Mouse (Mus musculus) left cerebral cortex, adult 2 months (tissue): ENCODE measurements at regions not wholly inside any gene's neighbourhood (a gene's known extent, or its start where the extent isn't known, plus 50 kb on each side); places are given as distances from the start of the nearest gene placed in this dataset.
A peak's percentile ranks its signal among the peaks of the same experiment; 100 is the strongest.

Source experiments
- DNase-seq, 2 experiments: peaks; one replicate each; pipeline ENCODE4 v3.0.0; 2021 to 2022; ENCODE audit warnings: low spot score in 2 of 2, mixed read lengths in 1 of 2; ENCODE audit errors: extremely low spot score in 1 of 2
- H3K27ac ChIP-seq: fragments of 200-600 bp; 2 replicates; pipeline ENCODE4 v1.8.1; 2022
- H3K4me3 ChIP-seq: fragments of 200-600 bp; 2 replicates; pipeline ENCODE4 v1.8.1; 2022
- CTCF ChIP-seq: fragments of 200-600 bp; IDR thresholded peaks from 2 replicates; pipeline ENCODE4 v1.8.1; 2022; ENCODE audit warnings: antibody characterized with exemption, mild to moderate bottlenecking, moderate library complexity
- intact Hi-C: fragments of 180-260 bp; cut with DNase I; formaldehyde crosslinking; loops from one replicate; pipeline ENCODE4 v1.15.1; 2025

DNA sequence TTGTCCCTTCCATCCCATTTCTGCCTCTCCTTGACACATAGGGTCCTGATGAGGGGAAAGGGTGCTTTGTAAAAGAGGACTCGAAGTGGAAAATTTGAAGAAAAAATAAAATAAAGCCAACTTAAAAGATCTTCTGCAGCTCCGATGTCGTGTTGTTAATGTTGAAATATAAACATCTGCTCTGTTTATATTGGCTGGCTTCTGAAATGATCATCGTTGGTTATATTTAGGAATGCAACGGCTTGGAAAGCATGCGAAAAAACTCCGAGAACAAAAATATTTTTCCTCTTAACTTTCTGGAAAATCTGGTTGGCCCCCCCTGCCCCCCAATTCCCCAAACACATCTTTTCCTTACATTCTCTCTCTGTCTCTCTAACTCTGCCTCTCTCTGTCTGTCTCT, 68.3 kb upstream of the Picalm start:
- intact Hi-C loops = no loop called here
- Histone ChIP-seq H3K27ac (peak overlapping the region; percentile 76; the same call in 1 of the 2 replicates), H3K4me3 (no peak overlapping the region)
- no peak for DNase-seq
- TF ChIP-seq CTCF = no peak

DNA sequence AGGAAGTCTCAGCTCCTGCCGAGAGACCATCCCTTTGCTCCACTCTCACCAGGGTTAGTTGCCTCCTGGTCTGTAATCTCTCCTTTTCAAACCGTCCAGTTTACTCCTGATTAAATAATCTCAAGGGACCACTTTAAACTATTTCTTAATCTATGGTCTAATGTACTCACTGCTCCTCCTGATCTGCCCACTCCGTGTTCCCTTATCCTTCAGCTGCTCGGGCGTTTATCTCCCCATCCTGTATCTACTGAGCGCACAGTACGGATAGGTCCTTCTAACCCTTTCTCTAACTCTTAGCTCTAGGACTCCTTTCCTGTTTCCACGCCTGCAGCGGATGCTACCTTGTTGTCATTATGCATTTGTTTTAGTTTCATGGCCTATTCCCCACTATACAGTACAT, 67.1 kb upstream of the Picalm start:
- TF ChIP-seq CTCF = no peak
- Histone ChIP-seq H3K27ac (no peak overlapping the region), H3K4me3 (no peak overlapping the region)
- intact Hi-C loops = no loop called here
- no peak for DNase-seq

DNA sequence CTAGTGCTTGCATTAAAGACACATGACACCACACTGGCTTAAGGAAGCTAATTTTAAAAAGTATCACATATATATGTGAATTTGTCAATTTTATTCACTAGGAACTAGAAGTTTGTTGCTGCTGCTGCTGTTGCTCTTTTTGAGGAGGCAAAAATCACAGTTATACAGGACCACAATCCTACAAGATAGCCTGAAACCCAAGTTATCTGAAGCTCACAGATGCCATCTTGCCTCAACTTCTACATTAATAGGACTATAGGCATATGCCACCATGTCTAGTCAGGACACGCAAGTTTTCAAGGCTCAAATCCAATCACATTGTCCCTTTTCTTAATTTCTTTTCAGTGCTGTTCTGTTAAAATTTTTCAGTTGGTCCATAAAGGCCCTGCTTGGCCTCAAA, 65.8 kb upstream of the Picalm start:
- Histone ChIP-seq H3K4me3 (no peak overlapping the region), H3K27ac (no peak overlapping the region)
- TF ChIP-seq CTCF = no peak
- no peak for DNase-seq
- intact Hi-C loops = no loop called here

DNA sequence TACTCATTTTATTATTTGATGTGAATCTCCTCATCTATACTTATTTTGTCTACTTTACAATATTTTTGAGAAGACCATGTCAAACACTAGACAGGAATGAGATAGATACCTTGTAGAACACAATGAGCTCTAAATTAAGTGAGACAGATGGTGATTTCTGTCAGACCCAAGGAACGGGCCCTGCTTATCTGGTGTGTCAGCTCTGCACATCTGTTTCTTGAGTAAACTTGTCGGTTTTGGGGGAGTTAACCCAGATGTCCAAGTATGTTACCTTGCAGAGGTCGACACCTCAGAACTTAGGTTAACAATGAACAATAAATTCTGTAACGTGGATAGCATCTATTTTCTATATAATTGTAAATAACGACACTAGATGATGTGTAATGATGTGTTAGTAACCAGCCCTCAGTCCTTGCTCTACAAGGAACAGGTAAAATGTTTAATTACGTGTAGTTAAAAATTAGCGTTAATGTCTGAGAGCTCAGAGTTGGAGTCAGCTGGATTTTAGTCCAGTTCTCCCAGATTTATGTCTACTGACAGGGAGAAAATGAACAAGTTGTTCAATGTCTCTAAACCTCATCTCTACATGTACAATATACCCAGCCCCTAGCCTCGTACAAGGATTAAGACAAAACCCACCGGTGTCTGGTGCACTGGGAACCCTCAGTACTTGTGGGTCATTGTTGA, 64.6 kb upstream of the Picalm start:
- H3K4me3 ChIP-seq = no peak overlapping the region
- TF ChIP-seq CTCF = no peak
- intact Hi-C loops = no loop called here
- H3K27ac ChIP-seq = no peak overlapping the region
- no peak for DNase-seq

DNA sequence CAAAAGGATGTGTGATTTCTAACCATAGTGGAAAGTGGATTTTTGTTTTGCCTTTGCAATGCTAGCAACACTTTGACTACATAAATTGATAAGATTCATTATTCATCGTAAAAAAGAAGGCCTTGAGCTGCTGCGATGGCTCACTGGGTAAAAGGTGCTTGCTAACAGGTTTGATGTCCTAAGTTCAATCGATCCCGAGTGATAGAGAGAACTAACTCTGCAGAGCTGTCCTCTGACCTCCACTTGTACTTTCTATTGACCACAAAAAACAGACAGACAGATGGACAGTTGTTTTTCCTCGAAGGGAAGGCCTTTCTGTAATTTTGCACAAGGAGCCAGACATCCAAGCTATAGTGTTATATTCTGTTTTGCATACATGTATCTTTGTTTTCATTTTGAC, 63.7 kb upstream of the Picalm start:
- H3K27ac ChIP-seq = no peak overlapping the region
- DNase-seq = no peak
- intact Hi-C loops = no loop called here
- H3K4me3 ChIP-seq = no peak overlapping the region
- TF ChIP-seq CTCF = no peak

DNA sequence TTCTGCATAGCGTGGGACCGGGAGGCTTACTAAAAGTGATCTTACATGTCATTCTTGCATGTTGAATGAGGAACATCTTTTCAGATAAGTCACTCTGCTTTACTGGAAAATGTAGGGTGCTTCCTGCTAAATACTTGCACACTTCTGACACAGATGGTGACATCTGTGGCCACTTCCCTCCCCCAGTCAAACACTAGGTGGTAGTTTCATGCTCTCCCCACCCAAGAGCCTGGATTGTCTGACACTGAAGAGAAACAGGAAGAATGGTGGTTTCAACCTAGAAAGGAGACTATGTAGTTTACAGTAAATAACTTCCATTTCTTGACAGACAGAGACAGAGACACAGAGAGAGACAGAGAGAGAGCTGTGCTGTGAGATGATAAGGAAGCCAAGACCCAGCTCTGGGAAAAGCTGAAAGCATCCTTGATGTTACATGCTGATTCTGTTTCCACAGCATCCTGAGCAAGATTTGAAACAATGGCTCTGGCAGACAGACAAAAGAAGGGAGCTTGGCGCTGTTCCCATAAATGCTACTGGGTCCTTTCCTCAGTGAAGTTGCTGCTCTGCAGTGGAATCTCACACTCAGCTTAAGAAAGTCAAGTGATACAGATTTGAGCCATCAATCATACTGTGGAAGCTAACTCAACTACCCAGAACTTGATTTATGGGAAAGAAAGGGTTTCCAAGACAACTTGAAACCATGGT, 61.9 kb upstream of the Picalm start:
- H3K4me3 ChIP-seq = no peak overlapping the region
- intact Hi-C loops = no loop called here
- no peak overlapping the region for H3K27ac ChIP-seq
- no peak for DNase-seq
- TF ChIP-seq CTCF = no peak

DNA sequence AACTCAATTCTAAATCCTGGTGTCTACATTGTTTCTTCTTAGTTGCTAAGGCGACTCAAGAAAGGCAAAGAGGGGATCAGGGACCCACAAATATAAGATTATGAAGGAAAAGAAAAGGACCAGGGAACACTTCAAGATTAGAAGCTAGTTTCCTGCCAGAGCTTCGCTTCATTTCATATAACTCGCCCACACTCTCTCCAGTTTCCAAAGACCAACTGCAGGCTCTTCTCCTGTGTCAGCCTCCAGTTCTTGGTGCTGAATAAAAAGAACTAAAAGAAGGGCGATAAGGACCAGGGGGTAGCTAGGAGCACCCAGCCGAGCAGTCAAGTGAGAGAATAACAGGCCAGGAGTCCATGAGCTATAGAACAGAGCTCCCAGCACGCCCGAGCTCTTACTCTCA, 59.7 kb upstream of the Picalm start:
- DNase-seq = no peak
- H3K4me3 ChIP-seq = no peak overlapping the region
- no peak for TF ChIP-seq CTCF
- intact Hi-C loops = no loop called here
- peak overlapping the region; percentile 66 for H3K27ac ChIP-seq

DNA sequence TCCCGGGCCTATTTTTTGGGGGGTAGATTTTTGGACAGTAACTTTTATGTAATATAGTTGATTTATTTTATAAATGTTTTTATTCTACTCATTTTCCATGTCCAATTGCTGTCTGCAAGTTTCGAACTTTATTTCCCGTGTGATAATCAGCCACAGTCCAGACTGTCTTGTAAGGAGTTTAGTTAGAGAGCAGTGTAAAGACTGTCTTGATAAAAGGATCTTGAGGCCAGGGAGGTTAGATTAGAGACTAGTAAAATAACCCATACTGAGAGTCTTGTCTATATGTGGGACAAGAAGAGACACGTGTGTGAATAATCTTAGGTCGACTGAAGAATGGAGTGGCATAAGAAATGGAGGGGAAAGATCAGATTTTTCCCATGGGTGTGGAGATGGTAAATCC, 56.1 kb upstream of the Picalm start:
- TF ChIP-seq CTCF = no peak
- intact Hi-C loops = no loop called here
- H3K27ac ChIP-seq = no peak overlapping the region

DNA sequence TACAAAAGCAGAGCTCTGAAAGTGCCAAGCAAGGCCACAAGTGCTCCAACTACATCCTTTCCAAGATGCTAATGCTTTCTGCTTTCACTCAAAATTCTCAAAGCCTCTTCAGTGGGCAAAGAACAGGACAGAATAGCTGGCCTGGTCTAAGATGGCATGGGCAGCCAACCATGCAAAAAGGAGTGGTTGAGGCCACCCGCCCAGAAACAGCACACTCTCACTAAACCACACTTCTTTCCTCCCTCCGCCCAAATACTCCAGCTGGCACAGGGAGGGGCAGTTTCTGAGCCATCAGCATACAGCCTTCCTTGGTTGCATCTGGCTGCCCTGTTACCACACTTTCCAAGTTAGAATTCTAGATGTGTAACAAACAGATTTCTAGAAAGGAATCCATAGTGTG, 55.4 kb upstream of the Picalm start:
- DNase-seq = no peak
- no peak for TF ChIP-seq CTCF

More for the DNA sequence above, 56.1 kb upstream of the Picalm start:
- no peak for DNase-seq
- H3K4me3 ChIP-seq = no peak overlapping the region

DNA sequence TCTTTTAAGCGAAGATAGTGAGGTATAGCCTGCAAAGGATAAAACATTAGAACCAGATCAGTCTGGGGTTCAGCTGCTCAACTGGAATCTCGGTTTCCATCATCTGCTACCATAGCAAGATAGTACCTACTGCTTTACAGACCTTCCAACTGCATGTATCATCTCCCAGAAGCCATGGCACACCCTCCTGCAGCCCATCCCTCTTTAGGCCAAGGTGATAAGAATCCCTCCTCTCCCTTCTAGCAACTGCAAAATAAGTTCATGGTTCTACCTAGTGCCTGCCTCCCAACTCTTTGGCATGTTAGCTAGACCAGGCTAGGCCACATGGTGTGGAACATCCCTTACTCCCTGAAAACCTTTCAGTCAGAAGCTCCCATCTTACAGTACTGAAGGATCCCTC, 52.4 kb upstream of the Picalm start:
- no peak overlapping the region for H3K27ac ChIP-seq
- no peak for DNase-seq
- intact Hi-C loops = no loop called here
- TF ChIP-seq CTCF = no peak
- no peak overlapping the region for H3K4me3 ChIP-seq

More for the DNA sequence above, 55.4 kb upstream of the Picalm start:
- Histone ChIP-seq H3K27ac (no peak overlapping the region), H3K4me3 (no peak overlapping the region)
- intact Hi-C loops = no loop called here

DNA sequence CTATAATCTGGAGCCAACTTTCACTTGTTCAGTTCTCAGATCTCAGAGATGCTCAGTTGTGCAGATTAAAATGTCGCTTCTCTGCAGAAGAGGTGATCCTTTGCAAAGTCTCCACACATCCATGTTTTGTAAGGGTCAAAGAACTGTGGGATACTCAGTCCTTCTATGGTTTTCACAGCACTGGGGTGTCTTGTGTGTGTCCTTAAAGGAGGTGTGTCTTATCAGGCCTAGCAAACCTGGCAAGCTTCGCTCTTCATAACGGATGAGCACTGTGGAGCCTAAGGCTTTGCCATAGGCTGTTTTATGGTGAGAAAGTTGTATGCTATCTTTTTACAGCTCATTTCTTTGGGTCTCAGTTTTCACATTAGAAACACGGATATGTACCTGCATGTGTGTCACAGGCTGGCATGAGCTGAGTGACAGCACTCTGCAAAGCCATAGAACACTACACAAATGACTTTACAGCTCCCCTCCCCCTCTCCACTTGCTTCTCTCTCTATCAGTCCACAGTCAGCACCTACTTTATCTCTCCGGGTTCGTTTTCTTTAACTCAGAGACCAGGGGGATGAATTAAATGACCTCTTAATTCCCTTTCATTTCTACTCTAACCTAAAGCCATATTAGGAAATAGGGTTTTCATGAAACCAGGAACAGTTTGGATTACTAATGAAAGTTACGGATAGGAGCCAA, 49.8 kb upstream of the Picalm start:
- TF ChIP-seq CTCF = no peak
- no peak overlapping the region for H3K4me3 ChIP-seq
- no peak overlapping the region for H3K27ac ChIP-seq
- intact Hi-C loops = no loop called here
- no peak for DNase-seq
